Mouse (Mus musculus): ENCODE measurements around the gene Foxi3.

Foxi3 gene

GRCm38 (mm10) chr6:70996123-70996723, 39.9 kb downstream of the Foxi3 start:
- DNase-seq, result no peak

- DNase-seq, result no peak
Measured at GRCm38 (mm10) chr6:71002656-71003055, 46.3 kb downstream of the Foxi3 start.

GRCm38 (mm10) chr6:71004161-71004560, 47.8 kb downstream of the Foxi3 start:
- DNase-seq, result no peak

All from cerebellum, adult 11 months (tissue).